Mouse (Mus musculus) inflammation-experienced regulatory T-cells (primary cell): Measurements from ENCODE around the gene Nupr1l. TPM values are rescaled to one million over a fixed set of nuclear protein-coding genes. Genes with fewer than 3 reads are reported as not detected.

ENCODE experiments used
- polyA plus RNA-seq, 2 experiments: library from polyadenylated mRNA; unstranded; fragments of 100-300 nt; shearing (Covaris generic); gene quantifications; one replicate each; pipeline ENCODE4 v1.2.1; 2017

Gene Nupr1l
- 1 to 10 TPM in 1 of 2 experiments, under 1 TPM in 1; 0.36 to 2.4 TPM for polyA plus RNA-seq

DNA sequence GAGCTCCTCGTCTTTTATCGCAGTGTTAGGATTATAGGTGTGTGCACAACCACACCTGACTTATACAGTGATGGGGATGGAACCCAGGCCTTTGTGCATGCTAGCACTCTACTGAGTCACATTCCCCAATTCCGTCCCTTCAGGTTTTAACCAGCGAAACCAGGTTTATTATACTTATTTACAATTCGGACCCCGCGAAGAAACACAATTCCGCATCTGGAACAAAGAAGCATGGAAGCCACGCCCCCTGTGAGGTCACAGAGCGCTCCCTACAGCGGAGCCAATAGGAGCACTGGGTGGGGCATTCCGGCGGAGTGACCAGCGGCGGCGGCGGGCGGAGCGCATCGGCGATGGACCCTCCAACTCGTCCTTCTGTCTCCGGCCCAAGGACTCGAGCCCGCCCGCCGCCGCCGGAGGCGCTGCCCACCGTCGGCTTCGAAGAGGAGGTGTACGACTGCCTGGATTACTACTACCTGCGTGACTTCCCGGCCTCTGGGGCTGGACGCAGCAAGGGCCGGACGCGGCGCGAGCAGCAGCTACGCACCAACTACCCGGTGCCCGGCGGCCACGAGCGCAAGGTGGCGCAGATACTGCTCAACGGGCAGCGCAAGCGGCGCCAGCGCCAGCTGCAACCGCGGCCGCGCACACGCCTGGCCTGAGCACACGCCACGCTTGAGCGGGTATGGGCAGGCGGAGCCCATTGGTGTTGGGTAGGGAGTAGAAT, at the start of gene Nupr1l:
Gene Nupr1l, plus strand, starts transcription at position 299 of the 724 bp plus-strand sequence.

DNA sequence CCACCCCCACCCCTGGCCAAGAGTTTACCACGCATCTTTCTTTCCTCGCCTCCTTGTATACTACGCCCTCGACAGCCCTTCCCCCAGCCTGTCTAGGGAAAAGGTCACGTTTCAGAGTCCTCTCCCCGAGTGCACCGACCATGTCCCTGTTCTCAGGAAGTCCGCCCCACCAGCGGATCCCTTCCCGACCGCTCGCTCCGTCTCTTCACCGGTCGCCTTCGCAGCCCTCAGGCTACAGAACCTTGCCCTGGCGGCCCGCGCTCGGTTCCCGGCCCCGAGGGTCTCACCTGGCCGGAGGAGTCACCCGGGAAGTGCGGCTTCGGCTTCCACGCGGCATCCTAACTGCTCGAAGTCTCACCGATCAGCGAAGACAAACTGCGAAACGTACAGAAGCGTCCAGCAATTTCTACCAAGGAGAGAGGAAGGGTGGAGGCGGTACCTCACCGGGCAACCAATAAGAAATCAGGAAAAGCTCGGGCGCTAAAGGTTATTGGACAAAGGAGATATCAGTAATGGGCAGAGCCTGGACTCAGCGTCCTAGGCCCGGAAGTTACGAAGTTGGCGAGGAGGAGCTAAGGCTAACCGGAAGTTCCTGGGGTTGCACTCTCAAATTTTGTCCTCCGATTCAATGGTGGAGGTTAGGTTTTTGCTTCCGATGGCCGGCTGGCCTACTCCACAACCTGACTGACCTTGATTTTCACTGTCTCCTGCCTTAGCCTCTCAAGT, 21.3 kb upstream of the Nupr1l start, which contains the start of gene Chchd2:
Gene Chchd2, minus strand, starts transcription at position 560 of the 726 bp plus-strand sequence.

DNA sequence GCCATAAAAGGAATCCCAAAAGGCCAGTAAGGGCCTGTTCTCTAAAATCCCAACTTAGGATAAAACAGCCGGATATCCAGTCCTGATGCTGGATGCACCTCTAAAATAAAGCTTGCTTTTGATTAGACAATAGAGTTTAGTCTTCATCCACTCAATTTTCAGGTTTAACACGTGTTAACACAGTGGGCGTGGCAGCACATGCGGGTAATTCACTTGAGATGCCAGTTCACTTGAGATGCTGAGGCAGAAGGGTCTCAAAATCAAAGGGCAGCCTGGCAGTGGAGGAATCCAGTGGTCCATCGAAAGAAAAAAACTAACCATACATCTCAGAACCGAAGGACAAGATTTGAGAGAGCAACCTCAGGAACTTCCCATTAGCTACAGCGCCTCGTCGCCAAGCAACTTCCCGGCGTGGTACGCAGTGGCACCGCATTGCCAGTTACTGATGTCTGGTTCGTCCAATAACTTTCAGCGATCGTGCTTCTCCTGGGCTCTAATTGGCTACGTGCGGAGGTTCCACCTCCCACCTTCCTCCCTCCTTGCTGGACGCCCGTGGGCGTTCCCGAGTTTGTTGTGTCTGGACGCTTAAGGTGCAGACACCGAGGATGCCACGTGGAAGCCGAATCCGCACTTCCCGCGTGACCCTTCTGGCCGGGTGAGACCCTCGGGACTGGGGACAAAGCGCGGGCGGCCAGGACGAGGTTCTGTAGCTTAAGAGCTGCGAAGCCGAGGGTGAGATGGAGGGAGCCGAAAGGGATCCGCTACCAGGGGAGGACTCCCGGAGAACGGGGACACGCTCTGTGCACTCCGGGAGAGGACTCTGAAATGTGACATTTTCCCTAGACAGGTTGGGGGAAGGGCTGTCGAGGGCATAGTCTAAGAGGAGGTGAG, 12.9 kb upstream of the Nupr1l start, which contains the start of gene Zbed5:
Gene Zbed5, plus strand, starts transcription at position 526 of the 891 bp plus-strand sequence.

DNA sequence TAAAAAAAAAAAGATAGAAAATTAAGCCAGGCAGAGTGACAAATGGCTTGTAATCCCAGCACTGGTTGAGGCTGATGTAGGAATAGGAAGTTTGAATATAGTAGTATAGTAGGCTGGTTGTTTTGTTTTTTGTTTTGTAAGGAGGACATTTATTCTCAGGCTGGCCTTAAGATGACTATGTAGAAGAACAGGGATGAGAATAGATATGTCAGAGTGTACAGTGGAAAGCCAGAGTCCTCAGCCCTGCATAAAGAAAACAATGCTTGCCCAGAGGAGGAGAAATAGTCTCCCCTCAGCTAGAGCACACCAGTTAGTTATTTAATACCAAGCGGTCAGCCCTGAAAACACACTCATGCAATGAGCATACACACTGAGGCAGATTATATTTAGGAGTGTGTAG, 9.9 kb upstream of the Nupr1l start, which contains the start of gene Phkg1:
Gene Phkg1, minus strand, starts transcription at position 101 of the 400 bp plus-strand sequence.

DNA sequence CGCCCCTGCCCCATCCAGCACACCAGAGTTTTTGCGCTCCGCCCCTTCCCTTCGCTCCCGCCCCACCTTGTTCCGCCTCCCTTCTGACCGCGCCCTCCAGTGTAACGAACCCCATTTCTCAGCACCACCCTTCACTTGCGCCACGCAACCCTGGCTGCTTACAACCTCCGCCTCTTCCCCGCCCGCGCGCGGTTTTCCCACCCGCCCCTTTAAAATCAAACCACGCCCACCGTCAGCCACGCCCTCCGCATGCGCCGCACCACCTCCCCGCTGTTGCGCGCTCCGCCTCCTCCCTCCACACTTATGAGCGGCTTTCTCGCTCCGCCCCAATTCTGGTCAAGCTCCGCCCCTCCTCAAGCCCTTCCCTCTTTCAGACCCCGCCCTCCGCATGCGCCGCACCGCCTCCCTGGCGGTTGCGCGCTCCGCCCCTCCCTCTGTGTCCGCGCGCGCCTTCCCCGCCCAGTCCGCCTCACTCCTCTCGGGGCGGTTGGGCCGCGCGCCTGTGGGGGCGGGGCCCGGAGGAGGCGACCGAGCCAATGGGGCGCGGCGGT, 33.2 kb downstream of the Nupr1l start, which contains the start of gene Vkorc1l1:
Gene Vkorc1l1, plus strand, starts transcription at position 476 of the 551 bp plus-strand sequence.

Other genes with a start within 250 kb of the Nupr1l start
- gene Zfp11, start 238.4 kb upstream of the Nupr1l start, polyA plus RNA-seq, result 1 to 10 TPM; 3.1 to 4.4 TPM
- gene Sept14, start 200.0 kb upstream of the Nupr1l start, polyA plus RNA-seq, result under 1 TPM; 0.30 to 0.54 TPM
- gene Mrps17, start 193.0 kb upstream of the Nupr1l start, polyA plus RNA-seq, result 100 to 1,000 TPM in 1 of 2 experiments, 10 to 100 TPM in 1; 89.5 to 115 TPM
- 10 to 100 TPM; 27.5 to 38.4 TPM for gene Nipsnap2, start 183.5 kb upstream of the Nupr1l start, polyA plus RNA-seq
- gene Psph, start 121.1 kb upstream of the Nupr1l start, polyA plus RNA-seq, result 10 to 100 TPM; 54.0 to 61.0 TPM
- 10 to 100 TPM; 22.9 to 40.9 TPM for gene Sumf2, start 61.6 kb upstream of the Nupr1l start, polyA plus RNA-seq
- gene Chchd2, start 21.1 kb upstream of the Nupr1l start, polyA plus RNA-seq, result 100 to 1,000 TPM; 415 to 430 TPM
- 1 to 10 TPM; 1.3 to 3.4 TPM for gene Zbed5, start 12.8 kb upstream of the Nupr1l start, polyA plus RNA-seq
- 1 to 10 TPM; 1.2 to 1.7 TPM for gene Phkg1, start 10.0 kb upstream of the Nupr1l start, polyA plus RNA-seq
- 10 to 100 TPM; 15.3 to 17.9 TPM for gene Vkorc1l1, start 33.4 kb downstream of the Nupr1l start, polyA plus RNA-seq
- 10 to 100 TPM; 40.4 to 69.0 TPM for gene Gusb, start 94.5 kb downstream of the Nupr1l start, polyA plus RNA-seq
- gene Asl, start 120.7 kb downstream of the Nupr1l start, polyA plus RNA-seq, result 10 to 100 TPM; 66.8 to 69.6 TPM
- 10 to 100 TPM; 41.8 to 45.5 TPM for gene Crcp, start 120.8 kb downstream of the Nupr1l start, polyA plus RNA-seq
- gene Tpst1, start 164.8 kb downstream of the Nupr1l start, polyA plus RNA-seq, result 1 to 10 TPM; 6.8 to 7.4 TPM
- 1 to 10 TPM; 5.1 to 6.2 TPM for gene Kctd7, start 236.3 kb downstream of the Nupr1l start, polyA plus RNA-seq